Mouse (Mus musculus) heart, adult 8-10 months (tissue): Measurements from ENCODE around the gene Fbxo47. TPM values are rescaled to one million over a fixed set of nuclear protein-coding genes. Genes with fewer than 3 reads are reported as not detected.

ENCODE experiments used
- DNase-seq: peaks from one replicate; pipeline ENCODE4 v3.0.0; 2022; ENCODE audit warnings: low spot score
- total RNA-seq, 4 experiments: library from RNA; stranded (reverse); gene quantifications; 2 replicates each; pipeline ENCODE4 v1.2.4; 2022

The Fbxo47 gene
- total RNA-seq, 4 experiments from 2014 or later: 0.28 to 0.56 (median 0.31) TPM

DNA sequence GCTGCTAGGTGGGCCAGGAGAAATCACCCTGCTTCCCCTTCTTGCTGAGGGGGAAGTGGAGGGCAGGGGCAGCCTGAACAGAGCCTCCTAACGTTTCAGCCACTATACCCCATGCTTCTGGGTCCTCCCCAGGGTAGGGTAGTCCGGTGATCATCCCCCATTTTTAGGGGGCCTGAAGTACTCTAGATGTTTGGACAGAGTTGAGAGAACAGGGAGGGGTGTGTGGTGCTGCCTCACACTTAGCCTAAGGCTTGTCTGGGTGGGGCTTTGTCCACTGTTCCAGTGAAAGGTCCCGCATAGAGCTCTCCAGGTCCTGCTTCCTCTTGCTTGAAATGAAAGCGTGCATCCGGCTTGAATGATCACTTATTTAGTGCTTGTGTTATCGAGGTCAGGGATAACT is 53.5 kb downstream of the Fbxo47 start:
- no peak for DNase-seq

DNA sequence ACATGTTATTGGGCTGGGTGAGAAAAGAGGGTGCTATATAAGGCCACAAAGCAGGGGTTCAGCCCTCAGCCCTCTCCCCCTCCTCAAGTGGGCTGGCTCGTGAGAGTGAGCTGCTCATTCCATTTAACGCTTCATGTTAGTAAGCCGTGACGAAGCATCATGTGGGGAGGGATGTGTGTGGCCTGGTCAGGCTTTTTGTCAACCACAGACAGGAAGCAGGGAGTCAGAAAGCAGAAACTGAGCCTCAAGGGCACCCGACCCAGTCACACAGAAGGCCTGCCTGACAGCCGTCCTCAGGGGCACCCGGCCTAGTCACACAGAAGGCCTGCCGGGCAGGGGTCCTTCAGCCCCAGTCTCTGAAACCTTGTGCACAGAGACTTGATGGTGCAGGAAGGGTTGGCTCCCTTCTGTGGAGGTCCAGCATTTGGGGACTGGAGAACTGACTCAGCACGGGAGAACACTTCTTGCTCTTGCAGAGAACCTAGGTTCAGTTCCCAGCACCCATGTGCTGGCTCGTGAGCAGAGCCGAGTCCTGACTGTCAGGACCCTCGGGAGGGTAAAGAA is 54.0 kb downstream of the Fbxo47 start:
- DNase-seq: no peak

GRCm38 (mm10) chr11:97829365-97829764 is 54.6 kb downstream of the Fbxo47 start:
- DNase-seq: no peak

- DNase-seq: no peak
Observed at GRCm38 (mm10) chr11:97827654-97828053, 56.3 kb downstream of the Fbxo47 start.

- no peak for DNase-seq
Observed at GRCm38 (mm10) chr11:97826414-97826813, 57.5 kb downstream of the Fbxo47 start.

DNA sequence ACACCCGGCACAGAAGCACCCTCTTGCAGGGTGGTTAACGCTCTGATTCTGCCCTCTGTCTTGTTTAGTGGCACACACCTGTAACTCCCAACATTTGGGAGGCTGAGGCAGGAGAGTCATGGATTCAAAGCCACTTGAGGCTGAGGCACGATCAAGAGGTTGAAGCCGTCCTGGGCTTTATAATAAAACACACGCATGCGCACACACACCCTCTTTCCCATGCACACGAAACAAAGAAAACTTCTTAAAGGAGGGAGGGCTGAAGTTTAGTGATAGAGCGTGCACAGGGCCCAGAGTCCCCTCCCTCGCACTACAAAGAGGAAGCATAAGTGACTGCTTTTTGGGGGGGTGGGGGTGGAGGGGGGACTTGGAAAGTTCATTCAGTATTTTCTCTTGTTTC is 58.0 kb downstream of the Fbxo47 start:
- no peak for DNase-seq

DNA sequence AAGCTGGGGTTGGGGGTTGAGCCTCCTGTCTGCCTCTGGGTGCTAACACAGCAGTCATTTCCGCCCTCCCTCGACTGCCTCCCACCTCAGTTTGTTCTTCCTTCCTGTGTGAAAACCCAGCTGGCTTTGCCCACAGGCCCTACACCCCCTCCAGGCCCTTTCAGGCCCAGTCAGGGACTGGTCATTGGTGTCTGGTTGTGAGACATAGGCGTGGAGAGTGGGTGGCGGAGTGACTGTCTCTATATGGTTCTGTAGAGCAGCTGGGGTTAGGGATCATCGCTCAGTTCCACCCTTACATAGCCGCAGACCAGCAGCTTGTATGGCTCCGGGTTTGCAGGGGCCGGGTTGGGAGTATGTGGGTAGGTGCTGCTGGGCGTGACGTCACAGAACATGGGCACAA is 58.7 kb downstream of the Fbxo47 start:
- DNase-seq: no peak

- DNase-seq: no peak
Observed at GRCm38 (mm10) chr11:97824895-97825294, 59.1 kb downstream of the Fbxo47 start.

DNA sequence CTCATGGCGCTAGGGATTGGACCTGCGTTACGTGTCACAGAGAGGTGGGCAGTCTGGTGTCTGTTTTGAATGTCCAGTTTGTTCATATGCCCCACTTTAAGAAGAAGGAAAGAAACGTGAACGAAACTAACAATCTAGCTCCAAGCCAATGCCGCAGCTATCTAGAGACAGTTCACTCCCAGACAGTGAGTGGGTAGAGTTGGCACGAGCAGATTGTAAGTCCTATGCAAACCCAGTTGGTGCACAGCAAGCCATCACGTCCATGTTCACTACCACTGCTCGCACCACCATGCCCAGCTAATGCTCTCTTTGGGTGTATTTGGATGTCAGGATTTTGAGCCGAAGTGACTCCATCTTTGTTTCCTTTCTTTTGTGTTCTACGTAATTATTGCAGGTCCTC is 59.8 kb downstream of the Fbxo47 start:
- no peak for DNase-seq

GRCm38 (mm10) chr11:97822840-97823603 is 60.9 kb downstream of the Fbxo47 start:
- no peak for DNase-seq

DNA sequence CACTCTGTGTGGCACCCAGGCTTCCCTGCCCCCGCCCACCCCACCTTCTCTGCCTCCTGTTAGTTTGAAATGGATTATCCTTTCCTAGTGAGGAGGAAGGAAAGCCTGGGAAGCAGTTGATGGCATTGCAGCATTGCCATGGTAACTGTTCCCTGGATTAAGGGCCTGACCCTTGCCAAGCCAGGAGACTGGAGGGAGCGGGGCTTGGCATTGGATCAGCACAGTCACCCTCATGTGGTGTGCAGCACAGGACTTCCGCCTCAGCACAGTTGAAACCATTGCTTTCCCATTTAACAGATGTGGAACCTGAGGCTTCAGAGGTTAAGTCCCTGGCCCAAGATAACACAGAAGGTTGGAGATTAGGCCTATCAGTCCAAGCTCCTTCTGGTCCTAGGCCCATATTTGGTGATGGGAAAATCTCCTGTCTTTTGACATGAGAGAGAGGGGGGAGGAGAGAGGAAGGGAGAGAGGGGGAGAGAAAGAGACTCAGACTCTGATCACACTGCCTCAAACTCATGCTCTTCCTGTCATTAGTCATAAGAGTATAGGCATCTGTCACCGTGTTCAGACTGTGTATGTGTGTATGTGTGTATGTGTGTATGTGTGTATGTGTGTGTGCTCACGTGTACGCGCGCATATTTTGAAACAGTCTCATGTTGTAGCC is 62.4 kb downstream of the Fbxo47 start:
- DNase-seq: no peak

- no peak for DNase-seq
Observed at GRCm38 (mm10) chr11:97820840-97821239, 63.1 kb downstream of the Fbxo47 start.

DNA sequence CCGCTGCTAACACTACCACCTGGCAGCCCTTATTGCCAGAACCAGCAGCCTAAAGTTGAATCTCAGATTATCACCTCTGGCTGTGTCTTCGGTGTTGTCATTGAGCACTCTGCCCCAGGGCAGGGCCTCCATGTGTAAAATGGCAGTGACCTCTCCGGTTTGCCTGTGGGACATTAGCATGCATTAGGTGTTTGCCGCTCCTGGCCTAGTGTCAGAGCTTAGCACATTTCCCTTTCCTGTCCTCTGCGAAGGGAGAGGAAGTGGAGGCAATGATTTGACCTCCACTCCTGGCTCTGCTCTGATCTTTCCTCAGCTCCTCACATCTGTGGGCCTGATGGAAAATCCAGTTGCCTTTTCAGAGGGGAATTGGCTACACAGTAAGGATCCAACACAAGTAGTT is 64.0 kb downstream of the Fbxo47 start:
- peak; percentile 70 for DNase-seq

DNA sequence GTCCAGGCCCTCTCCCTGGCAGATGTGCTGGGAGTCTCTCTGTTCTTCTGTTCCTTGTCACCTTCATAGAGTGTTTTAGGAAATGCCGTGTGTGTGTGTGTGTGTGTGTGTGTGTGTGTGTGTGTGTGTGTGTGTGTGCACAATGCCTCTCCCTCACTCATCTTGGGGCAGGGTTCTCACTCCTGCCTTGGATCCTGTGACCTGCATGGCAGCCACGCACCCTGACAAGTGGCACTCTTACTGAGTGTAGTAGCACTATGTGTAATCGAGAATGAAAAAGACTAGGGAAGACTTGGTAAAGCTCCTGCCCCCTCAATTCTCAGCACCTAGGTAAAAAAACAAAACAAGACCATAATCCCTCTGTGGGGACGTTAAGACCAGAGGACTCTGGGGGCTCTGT is 64.9 kb downstream of the Fbxo47 start:
- DNase-seq: no peak

GRCm38 (mm10) chr11:97818571-97818970 is 65.4 kb downstream of the Fbxo47 start:
- DNase-seq: no peak

GRCm38 (mm10) chr11:97818003-97818402 is 66.0 kb downstream of the Fbxo47 start:
- DNase-seq: no peak

DNA sequence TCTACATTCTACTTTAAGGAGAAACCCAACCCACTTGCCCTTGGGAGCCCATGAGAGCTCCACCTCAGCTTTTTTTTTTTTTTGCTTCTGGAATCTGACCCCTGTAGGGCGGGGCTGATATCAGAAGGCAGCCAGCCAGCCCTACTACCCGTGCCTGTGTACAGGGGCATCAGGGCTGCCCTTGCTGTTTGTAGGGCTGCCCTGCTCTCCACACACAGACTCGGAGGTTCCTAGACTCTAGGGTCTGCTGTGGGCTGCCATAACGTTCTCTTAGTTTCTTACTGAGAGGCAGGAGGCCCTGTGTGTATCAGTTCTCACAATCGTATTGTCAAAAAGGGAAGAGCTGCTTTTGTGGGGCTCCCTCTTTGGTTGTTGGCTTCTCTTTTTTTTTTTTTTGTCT is 66.6 kb downstream of the Fbxo47 start:
- DNase-seq: no peak

DNA sequence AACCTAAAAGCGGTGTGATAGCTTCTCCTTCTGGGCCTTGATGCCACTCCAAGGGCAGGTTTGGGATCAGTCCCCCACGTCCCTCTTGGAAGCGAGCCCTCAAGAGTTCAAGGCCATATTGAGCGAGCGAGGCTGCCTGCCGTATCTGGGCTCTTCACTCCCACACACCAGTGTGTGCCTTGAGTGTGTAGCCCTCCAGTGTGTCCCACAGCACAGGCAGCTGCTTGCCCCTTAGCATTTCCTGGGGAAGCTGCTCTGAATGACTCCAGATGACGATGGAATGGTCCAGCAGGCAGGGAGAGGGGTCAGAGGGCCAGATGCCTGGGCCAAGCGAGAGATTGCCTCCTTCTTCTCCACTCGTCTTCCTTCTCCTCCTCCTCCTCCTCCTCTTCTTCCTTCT is 67.0 kb downstream of the Fbxo47 start:
- DNase-seq: no peak

GRCm38 (mm10) chr11:97816176-97816575 is 67.8 kb downstream of the Fbxo47 start:
- no peak for DNase-seq

DNA sequence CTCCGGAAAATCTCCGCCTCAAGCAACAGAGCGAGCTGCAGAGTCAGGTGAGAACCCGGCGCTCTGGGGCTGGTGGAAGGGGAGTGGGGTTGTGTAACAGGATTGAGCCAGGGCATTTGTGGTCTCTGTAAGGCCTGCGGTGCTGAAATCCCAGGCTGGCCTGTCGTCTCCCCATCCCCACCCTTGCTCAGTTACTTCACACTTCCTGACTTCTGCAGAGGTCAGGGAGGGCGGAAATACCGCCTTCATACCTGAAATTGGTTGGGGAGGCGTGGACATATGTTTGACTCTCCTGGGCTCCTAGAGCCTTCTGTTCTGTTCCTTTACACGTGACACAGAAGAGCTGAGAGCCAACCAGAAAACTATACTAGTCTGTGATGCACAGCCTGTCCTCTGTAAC is 68.2 kb downstream of the Fbxo47 start:
- DNase-seq: no peak

DNA sequence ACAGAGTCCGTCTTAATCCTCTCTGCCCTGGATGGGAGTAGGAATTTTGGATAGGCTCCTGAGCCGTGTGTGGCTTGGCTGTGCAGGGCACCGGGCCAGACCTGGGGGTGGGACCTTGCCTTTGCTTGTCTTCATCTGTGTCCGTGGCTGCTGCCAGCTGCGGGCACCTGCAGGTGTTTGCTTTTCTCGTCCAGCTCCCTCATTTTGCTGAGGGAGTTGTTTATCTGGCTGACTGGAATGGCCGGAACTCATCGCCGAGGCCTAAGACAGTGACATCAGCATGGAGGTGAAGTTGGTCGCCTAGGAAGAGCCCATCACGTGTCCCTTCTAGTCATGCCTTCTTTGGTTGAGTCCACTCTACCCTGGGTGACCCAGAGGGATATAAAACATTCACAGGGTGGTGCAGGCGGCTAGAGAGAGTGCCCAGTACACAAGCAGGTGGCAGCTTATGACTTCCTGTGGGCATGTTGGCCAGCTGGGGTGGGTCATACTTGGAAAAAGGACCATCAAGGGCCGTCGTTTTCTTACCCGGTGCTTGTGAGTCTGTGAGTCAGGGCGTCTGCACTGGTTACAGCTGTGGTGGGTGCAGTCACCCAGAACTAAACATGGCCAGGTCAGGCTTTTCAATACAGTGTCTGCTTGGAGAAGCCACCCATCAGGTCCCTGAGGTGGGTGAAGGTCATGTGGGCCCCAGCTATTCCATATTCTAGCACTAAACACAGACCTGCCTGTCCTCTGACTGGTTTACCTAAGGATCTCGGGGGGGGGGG is 70.0 kb downstream of the Fbxo47 start:
- DNase-seq: no peak

DNA sequence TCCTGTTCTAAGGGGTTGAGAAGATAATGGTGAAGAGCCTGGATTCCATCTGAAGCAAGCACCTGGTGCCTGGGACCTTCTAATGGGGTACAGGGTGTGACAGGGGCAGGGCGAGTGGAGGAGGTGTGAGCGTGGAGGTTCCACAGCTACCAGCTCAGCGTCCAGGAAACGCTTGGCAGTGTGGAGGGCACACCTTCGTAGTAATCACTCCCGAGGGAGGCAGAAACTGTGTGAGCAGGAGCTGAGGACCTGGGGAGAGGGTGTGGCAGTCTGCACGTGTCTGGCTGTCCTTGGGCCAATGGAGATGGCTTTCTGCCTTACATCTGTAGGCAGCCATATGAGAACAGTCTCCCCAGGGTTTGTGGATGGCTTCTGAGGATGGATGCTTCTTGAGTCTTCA is 70.9 kb downstream of the Fbxo47 start:
- DNase-seq: no peak
